Mouse (Mus musculus) lung, postnatal 25 days (tissue): ENCODE data around the gene Myl3.

Experiments
- DNase-seq: peaks from one replicate; pipeline ENCODE4 v3.0.0; 2022; ENCODE audit warnings: low spot score

Myl3 gene

DNA sequence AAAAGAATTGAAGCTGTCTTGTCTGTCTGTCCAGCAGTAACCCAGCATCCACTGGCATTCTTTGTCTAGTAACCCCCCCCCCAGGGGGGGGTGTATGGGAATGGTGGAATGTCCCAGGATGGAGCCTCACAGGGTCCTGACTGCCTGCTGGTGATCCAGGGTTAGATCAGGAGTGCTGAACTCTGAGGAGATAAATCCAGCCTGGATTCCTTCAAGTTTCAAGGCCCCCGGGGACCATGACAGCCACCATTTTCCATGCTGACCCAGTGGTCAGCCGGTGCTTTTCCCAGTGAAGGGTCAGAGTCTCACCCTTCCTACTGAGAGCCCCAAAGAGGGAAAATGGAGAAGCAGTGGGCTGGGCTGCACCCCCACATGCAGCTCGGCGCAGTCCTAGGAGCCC lies 9.8 kb upstream of the Myl3 start:
- no peak for DNase-seq

DNA sequence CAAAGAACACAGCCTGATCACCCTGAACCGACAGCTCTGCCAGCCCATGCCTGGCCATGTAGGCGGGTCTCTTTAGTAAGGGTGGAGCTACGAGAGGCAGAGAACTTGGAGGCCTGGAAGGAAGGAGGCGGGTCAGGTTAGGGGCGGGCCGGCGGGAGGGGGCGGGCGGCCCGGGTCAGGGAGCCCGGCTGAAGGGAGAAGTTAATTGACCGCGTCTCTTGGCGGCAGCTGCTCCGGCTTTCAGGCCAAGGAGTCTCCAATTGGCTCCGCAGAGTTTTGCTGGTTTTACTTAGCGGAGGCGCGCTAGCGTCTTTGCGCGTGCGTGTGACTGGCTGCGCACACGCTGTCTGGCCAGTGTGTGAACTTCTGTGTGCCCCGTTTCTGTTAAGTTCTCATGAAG lies 9.0 kb upstream of the Myl3 start:
- DNase-seq, result peak; percentile 85

DNA sequence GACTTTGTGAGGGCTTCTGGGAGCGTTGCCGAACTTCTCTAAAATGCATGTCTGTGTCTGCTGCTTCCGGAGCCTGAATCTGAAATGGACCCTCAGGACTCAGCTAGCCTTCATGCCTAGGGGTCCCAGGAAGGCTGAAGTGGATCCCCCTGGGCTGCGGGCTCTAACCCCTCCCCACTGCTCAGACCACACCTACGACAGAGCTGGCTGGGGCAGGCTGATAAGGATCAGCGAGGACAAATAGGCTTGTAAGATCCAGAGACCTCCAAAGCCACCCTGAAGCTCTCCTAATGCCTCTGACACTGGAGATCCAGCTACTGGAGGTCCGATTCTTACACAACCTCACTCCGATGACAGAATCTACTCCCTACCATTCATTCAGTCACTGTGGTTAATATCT lies 8.6 kb upstream of the Myl3 start:
- no peak for DNase-seq

DNA sequence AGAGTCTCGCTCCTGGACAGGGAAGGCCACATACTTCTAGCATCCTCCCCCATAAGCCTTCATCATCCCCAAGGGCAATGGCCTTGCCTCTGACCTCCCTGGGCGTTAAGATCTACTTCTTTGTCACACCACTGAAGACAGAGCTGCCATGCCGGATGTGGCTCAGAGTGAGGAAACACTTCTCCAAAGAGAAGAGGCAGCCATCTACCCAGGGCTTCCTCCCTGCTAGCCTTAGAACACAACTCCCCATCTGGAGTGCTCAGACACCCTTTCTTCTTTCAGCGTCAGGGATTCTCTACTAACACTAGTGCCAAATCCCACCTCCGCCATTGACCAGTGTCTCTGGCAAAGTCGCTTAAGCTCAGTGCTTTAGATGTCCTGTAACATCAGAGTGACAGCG lies 7.5 kb upstream of the Myl3 start:
- no peak for DNase-seq

DNA sequence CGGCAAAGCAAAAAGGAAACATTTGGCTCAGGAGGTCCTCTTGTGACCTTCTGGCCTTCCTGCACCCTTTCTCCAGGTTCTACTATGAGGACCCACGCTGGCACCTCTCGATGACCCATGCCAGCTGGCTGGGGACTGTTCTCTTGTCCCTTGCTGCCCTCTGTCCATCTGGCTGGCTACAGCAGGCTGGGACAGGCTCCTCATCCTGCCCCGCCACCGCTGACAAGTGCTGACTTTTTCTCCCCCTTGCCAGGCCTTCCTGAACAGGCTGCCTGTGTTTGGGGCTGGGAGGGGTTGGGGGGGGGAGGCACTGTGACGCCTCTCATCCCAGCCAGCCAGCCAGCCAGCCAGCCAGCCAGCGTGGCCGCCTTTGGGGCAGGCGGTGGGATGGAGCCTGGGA lies 5.3 kb upstream of the Myl3 start:
- no peak for DNase-seq

DNA sequence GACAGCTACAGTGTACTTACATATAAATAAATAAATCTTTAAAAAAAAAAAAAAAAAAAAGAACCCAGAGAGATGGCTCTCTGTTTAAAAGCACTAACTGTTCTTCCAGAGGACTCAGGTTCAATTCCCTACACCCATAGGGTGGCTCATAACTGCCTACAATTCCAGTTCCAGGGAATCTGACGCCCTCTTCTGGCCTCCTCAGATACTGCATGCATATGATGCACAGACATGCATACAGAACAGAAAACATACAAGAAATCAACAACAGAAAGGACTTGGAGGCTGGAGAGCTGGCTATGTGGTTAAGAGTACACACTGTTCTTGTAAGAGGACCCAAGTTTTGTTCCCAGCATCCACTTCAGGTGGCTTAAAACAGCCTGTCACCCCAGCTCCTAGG lies 3.6 kb upstream of the Myl3 start:
- no peak for DNase-seq

DNA sequence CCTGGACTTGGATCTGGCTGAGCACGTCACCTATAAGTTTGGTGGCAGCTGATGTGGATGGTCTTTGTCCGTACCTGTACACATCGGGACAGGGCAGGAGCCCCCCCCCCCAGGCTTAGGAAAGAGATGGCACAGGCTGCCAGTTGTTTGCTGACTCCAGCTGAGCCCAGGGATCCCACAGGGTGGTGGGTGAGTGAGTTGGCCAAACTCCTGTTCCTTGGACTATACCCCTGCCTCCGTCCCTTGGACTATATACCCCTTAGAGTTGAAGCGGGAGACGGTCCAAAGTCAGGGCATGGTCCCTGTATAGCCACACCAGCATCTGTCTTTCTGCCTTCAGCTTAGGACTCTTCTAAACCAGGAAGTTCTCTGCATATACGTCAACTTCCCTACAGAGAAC lies 1.7 kb upstream of the Myl3 start:
- DNase-seq, result no peak

DNA sequence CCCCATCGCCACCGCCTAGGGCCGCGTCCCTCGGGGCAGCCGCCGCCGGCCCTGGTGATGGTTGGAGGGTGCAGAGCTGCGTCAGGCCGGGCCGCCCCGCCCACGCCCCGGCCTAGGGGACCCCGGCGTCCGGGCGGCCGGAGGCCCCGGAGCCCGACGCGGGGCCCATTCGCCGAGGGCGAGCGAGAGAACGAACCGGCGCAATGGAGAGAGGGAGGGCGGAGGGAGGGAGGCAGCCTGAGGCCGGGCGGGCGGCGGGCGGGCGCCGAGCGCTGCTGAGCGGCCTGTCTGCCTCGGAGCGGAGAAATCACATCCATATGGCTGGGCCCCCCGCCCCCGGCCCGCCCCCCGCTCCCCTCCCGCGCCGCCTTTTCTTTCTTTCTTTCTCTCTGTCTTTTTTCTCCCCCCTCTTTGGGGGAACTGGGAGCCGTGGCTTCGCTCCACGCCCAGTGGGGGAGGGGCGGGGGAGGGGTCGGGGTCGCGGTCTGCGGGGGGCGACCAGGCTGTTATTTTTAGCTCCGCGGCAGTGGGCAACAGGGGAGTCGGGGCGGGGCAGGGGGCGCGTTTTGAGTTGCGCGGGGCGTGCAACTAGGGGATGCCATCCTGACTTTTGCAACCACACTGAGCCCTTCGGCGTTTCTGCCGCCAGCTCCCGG lies 762 bp downstream of the Myl3 start:
- DNase-seq, result no peak

DNA sequence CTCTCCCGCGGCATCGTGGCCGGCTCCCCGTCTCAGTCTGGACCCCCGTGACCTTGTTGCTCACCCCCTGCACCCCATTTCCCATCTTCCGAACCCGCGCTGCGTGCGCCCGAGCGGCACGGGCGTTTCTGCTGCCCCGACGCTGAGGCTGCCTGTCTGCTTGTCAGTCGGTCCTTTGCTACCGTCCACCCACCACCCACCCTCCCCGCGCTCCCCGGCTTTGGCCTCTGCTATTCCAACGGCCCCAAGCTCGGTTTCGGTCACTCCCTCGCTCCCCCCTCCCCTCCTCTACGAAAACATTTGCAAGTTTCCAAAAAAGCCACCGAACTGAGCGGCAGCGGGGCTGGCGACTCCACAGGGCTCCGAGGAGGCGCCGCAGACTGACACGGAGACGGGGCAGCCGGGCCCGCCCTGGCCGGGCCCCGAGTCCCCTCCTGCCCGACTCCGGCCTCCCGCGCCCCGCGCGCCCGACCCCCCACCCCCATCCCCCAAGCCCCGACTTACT lies 1.3 kb downstream of the Myl3 start:
- no peak for DNase-seq

DNA sequence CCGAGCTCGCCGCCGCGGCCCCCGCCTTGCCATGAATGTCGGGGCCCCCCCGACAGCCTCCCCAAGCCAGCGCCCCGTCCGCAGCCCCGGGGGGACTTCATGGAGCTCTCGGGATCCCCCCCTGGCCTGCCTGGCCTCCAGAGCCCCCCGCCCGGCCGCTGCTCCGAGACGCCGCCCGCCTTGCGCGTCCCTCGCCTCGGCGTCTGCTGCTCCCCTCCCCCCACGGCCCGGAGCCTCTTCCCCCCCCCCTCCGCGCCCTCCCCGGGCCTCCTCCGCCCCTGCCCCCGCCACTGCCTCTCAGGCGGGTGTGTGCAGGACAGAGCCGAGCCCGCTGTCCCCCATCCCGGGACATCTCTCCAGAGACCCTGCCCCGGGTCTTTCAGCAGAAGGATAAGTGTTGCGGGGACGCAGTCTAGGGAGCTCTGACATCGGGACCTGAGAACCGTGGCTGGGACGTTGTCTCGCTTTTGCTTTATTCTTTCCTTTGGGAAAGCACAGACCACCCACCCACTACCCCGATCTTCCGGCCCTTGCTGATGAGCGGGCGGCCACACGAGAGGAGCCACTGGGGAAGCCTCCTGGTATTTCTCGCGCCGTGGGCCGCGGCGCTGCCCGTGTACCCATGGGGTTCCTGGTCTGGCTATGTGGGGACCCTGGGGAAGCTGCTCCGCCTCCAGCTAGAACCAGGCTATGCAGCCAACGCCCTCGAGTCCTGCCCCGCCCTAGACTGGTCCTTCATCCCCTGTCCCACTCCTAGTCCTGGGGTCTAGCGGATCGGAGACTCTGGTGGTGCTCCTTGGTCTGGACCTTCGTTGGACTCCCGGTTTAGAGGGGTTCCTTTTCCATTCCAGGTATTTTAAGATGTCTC lies 2.0 kb downstream of the Myl3 start:
- no peak for DNase-seq

DNA sequence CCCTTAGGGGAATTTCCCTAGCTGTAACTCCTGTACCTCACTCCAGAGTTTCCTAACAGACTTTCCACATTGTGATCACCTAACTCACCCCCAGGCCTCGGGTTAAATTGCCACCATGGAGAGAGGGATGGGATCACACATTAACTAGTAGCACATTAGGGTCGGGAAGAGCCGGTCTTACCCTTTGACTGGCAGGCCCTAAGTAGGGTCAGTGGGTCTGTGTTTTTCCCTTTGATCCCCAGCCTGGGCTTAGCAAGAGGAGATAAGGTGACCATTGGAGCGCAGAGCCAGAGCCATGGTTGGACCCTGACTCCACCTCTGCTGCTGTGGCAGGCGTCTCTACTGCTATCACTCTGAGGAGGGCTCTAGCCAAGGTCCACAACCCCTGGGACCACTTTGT lies 4.1 kb downstream of the Myl3 start:
- no peak for DNase-seq

DNA sequence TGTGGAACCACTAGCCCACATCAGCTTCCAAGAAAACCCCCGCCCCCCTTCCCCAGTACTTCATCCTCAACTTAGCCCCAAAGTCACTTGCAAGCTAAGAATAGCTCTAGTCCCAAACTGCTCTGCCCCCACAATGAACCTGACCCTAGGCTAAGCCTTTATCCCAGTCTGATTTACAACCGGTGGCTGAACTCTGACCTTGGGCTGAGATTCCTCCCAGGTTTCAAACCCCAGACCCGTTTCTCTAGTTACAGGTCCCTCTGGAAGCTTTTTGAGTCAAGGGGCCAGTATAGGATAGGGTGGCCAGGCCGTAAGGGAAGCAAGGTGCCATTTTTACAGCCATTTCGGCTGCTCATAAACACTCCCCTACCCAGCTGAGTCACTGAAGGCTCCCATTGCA lies 4.6 kb downstream of the Myl3 start:
- no peak for DNase-seq

DNA sequence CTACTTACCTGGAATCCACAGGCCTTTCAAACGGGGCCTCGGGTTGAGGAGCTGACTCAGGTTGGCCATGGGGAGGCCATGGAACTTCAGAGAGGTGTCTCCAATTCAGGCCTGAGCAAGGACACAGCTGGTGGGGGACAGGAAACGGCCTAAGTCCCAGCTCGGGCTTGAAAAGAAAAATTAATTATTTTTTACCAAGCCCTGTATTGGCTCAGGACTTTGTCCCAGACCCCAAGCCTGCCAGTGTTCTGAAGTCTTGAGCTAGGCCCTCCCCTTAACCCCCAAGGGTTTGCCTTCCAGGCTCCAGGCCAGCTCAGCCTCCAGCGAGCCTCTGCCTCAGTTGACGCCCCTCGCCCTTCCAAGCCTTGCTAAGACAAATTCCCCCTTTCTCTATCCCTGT lies 5.3 kb downstream of the Myl3 start, which contains the start of gene Pth1r:
TSS of gene Pth1r (minus strand) at position 185 of the 400 bp plus-strand sequence.
- DNase-seq, result no peak

DNA sequence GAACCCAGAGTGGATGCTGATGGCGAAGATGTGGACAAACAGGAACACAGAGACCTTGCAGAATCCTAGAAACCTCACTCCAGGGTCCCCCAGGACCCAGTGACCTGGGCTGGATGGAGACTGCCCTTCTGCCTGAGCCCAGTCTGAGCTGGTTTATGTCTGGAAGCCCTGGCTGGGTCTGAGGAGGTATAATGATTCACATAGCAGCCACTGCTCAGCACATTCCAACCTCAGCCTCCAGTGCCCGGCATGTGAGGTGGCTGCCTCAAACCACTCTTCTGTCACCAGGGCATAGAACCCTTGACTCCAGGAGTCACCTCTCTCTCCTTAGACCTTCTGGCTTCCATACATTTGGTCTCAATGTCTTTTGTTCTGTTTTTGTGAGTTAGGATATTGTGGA lies 6.8 kb downstream of the Myl3 start:
- DNase-seq, result no peak

DNA sequence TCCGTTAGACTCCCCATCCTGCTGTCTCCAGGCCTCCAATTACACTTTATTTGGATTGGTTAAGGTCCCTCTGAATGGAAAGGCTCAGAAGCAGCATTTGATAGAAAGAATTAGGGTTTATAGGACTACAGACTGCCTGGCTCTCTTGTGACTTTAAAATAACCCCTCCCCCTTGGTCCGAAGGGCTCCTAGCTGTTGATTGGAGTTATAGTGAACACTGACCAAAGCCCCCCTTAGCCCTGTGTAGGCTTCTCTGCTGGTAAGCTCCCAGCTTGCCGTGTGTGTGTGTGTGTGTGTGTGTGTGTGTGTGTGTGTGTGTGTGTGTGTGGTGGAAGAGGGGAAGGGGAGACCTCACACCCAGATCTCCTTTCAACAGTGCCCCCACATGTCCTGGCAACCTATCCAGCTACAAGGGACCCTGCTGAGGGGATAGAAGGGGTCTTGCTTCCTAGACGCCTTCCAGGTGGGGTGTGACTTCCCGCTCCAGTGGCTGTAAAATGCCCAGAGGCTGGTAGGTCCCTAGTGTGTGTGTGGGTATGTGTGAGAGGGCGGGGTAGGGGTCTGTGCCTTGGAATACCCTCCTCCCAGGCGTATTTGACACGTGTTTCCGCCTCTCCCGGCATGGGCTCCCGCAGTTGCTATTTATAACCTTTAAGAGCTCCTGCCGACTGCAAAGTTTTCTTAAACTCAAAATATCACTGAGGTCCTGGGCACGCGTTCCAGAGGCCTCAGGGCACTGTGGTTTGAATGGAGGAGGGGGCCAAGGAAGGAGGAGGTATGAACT lies 8.9 kb downstream of the Myl3 start:
- no peak for DNase-seq

DNA sequence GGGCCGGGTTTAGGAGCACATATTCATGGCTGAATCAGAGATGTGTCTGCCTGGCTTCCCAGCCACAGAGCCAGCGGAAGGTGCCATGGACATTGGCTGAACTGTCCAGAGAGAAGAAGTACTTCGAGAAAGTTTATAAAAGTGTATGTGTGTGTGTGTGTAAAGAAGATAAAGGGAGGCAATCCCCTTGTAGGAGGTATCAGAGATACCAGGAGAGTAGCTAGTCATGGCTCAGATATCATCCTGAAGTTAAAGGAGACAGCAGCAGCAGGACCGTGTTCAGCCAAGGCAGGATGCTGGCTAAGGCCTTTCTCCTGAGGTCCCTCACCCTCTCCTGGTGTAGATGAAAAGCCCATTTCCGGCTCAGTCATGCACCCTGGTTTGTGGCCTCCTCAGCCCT lies 9.8 kb downstream of the Myl3 start:
- no peak for DNase-seq

DNA sequence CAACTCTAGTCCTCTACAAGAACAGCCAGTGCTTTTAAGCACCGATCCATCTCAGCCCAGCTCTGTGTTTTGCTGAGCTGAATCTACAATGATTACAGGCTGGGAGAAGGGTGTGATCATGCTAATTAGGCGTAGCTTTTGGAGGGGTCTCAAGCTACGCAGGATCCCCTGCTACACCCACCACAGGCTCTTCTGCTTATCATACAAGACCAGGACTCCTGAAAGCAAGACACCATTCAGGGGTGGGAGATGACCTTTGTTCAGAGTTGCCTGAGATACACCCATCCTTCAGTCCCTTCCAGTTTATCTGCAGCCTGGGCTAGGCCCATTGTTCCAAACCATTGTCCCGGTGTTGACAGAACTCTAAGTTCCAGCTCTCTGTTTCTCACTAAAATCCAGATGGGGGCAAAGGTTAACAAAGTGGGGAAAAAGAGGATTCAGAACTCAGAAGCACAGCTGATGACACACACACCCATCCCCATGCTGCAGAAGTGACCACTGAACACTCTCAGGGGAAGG lies 11.3 kb downstream of the Myl3 start:
- no peak for DNase-seq

DNA sequence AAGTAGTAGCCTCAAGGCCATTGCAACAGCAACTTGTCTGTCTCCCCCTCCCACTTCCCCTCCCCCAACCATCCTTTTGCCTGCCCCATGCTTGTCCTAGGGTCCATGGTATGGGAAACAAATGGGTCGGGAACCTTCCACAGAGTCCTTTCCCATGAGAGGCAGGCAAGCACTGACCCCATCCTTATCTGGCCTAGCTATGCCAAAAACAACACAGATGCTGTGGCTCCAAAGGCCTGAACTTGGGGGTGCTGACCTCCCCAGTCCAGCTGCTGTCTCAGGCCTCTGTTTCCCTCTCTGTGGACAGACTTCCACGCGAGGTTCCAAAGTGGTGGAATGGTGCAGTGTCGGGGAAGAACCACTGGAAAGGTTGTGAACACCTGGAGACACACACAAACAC lies 12.1 kb downstream of the Myl3 start:
- DNase-seq, result no peak

DNA sequence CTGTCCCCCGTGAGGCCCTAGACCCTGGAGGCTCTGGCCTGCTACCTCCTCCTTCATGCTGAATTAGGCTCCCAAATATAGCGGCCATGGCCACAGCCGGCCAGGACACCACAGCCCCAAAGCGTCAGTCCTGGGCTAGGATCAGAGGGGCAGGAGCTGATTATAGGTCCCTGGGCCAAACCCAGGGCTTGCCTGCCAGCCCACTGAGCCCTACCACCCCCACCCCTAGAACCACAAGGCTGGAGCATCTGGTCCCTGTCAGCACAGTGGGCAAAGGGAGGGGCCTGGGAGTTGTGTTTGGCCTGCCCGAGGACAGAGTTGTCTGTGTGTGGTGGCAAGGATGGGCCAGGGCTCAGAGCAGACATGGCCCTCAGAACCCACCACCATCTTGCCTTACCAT lies 16.2 kb downstream of the Myl3 start:
- no peak for DNase-seq

DNA sequence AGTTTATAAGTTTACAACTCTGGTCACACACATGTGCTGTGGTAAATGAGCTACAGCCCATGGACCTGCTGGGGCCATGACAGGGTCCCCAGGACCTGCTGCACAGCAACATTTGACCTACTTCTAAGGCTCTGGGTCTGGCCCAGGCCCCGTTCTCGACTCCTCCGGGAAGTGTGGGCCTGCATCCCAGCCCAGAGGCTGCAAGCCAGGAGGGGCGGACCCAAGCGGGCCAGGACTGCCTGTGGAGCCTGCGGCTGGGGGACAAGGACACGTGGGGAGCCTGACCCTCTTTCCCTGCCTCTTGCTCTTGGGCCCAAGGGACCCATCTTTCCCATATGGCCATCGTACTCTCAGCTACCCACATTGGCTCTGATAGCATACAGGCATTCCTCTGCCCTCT lies 16.9 kb downstream of the Myl3 start:
- peak; percentile 37 for DNase-seq

DNA sequence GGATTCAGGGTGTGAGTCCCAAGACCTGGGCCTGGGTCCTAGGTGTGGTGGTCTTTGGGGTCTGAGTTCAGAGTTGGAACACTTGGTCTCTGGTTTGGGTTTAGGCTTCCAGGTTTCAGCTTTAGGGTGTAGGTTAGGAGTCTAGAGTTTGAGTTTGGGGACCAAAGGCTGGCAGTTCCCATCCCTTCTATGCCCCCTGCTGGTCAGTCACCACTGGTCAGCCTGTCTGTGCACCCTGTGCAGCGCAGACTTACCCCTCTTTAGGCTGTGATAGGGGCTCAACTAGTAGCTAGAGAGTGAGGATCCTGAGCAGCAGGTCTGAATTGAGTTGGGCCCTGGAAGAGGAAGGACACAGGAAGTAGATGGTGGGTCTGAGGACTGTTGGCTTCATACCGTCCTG lies 17.6 kb downstream of the Myl3 start:
- DNase-seq, result peak; percentile 61

DNA sequence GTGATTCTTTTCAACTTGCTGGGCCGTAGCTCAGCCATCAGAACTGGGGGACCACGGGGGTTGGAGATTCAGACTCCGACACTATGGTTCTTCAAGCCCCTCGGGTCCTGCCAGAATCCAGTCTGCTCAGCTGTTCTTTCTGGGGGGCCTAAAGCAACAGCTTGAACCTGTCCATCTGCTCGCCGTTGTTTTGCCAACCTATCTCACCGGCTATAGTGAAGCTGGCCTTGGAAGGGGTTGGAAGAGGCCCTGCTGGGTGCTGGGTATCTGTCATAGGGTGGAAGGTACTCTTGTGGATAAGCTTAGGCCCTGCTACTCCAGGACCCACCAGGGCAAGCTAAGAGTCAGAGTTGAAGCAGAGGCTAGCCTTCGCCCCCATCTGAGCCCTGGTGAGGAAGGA lies 19.2 kb downstream of the Myl3 start:
- no peak for DNase-seq

DNA sequence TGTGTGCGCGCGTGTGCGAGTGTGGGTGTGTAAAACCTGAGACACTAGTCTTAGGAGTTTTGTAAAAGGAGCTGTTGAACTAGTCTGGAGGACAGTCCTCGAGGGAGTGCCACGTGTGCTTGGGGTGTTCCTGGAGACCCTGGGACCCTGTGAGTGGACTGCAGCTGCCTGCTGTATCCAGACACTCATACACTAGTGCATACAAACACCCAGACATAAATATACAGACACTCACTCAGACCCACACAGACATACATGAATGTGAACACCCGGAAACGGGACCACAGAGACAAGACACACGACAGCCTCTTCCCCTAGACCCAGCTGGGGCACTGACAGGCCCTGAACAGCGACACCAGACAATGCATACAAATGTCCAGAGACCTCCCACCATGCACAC lies 21.1 kb downstream of the Myl3 start:
- DNase-seq, result no peak
